Mouse (Mus musculus): ENCODE results near the gene Tcam1. TPM values are rescaled to one million over a fixed set of nuclear protein-coding genes. Genes with fewer than 3 reads are reported as not detected.

Gene Tcam1
- total RNA-seq, 2 experiments from 2014 or later = not detected

DNA sequence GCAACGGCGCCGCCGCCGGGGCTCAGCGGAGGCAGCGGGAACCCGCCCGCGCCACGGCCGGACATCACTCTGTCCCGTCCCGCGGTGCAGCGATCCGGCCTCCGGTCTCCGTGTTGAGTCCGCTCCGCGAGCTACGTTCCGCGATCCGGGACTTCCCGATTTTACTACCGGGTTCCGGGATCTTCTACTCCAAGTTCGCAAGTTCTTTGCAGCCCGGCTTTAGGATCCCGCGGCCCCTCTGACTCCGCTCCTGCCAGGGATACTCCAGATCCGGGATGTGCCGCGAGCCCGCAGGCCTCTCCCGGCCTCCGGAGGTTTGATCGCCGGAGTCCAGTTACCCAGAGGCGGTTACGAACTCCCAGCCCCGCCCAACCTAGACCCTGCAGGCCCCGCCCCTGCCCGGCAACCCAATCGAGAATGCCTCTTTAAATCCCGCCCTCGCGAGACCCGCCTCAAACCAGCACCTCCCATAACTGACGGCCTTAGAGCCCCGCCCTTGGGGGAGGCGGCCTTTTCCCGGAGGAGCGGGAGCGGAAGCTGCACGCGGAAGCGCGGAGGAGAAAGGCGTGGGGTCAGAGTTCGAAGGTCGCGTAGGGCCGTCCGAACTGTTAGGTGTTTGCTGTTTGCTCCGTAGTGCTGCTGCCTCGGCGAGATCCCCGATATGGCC is 3.7 kb upstream of the Tcam1 start, which contains the start of gene Smarcd2:
Gene Smarcd2 (minus strand): TSS at position 329 of the 667 bp plus-strand sequence.
- ATAC-seq (replicated peaks; ENCODE audit: low FRiP score, poor library complexity, severe bottlenecking) = peak; percentile 88

DNA sequence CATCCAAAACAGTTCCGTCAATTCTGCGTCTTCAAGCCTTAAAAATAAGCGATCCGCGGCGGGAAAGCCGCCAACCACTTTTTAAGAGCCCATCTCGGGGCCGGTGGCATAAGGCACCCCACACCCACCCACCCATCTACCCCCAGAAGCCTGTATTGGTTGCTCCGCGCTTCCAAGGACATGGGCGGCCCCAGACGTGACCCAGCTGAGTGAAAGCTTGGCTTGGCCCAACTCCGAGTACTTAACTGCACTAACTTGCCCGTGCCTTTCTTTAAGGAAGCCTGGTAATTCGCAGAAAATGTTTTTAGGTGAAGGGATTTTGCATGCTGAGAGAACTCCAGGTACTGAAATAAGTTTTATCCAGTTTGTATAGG is 3.2 kb upstream of the Tcam1 start:
- ATAC-seq (replicated peaks; ENCODE audit: low FRiP score, poor library complexity, severe bottlenecking) = no peak

DNA sequence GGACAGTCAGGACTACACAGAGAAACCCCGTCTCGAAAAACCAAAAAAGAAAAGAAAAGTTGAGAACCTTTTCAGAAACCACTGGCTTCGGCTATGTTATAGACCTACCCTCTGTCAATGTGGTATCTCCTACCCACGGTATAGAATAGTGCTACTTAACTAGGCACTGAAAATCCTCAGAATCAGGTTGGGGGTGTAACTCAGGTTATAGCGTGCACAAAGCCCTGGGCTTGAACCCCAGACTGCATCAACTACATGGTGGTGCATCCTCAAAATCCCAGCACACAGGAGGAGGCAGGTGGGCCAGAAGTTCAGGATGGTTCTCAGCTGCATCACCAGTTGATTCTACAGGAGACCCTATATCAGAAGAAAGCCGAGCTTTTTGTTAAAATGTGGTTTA is 2.7 kb upstream of the Tcam1 start:
- no peak for ATAC-seq (replicated peaks; ENCODE audit: low FRiP score, poor library complexity, severe bottlenecking)

DNA sequence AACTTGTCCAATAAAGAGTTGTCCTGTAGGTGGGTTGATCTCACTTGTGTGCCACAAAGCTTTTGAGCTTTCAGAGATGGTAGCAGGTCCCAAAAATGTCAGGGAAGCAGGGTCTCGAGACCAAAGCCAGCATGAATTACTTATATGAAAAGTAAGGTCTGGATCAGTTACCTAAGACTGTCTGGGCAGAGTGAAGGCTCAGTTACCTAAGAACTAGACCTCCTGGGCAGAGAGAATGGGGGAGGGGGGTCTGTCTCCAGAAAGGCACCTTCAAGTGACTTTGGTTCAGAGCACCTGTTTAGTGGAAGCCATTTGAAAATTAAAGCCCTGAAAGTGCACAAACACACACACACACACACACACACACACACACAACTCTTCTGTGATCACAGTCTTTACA is 2.1 kb upstream of the Tcam1 start:
- no peak for ATAC-seq (replicated peaks; ENCODE audit: low FRiP score, poor library complexity, severe bottlenecking)

DNA sequence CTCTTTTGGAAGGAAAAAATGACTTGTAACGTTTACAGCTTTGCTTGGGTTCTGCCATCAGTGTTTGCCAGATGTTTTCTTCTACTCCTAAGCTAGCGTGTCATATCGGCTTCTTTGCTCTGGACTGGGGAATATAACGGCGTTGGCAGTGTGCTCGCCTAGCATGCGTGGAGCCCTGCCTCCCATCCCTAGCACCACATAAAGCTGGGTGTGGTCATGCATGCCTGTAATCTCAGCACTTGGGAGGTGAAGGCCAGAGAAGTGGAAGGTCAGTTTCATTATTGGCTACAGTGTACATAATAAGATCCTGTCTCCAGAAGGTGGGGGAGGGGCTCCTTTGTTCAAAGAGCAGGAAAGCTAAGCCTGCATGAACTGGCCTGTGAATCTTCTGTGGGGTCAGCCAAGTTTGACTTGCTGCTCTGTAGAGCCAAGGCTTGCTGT is 1.5 kb upstream of the Tcam1 start:
- ATAC-seq (replicated peaks; ENCODE audit: low FRiP score, poor library complexity, severe bottlenecking) = no peak

DNA sequence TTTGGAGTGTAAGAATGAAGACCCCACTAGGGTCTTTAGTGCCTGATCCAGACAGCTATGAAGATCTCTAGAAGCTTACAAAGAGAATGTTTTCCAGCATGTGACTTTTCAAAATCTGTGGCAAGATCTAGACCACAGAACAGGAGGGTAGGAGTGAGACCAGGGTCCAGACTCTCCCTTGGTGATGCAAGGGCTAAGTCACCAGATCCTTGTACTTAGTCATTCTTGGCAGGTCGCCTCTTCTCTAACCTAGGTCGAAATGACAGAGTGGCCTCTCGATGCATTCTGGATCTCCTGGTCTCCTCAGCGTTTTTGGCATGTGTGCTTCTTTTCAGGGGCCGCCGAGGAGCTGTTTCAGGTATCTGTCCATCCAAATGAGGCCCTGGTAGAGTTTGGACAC is 6.0 kb downstream of the Tcam1 start:
- ATAC-seq (replicated peaks; ENCODE audit: low FRiP score, poor library complexity, severe bottlenecking) = no peak

DNA sequence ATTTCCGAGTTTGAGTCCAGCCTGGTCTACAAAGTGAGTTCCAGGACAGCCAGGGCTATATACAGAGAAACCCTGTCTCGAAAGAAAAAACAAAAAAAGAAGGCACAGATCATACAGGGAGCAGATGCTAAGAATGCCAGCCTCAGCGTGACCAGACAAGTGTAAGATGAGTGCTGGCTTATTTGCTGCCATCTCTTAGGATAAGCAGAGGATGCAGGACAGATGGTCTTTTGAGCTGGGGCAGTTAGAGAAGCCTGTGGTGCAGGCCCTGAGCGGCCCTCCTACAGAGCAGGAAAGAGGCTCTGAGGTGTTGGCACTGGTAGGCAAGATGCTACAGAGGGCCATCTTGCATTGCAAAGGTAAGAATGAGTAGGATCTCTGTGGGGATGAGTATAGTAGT is 6.9 kb downstream of the Tcam1 start:
- ATAC-seq (replicated peaks; ENCODE audit: low FRiP score, poor library complexity, severe bottlenecking) = no peak

DNA sequence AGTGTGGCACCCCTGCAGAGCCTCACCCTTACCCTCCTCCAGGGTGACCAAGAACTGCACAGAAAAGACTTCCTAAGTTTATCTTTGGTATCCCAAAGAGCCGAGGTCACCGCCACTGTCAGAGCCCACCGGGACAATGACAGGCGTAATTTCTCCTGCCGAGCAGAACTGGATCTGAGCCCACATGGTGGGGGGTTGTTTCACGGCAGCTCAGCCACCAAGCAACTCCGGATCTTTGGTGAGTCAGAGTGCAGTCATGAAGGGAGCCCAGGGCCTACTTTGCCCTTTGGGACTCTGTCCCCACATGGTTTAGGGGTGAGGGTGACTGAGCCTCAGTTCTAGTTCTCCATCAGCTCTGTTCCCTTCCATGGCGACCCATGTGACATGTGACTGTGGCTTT is 7.7 kb downstream of the Tcam1 start:
- ATAC-seq (replicated peaks; ENCODE audit: low FRiP score, poor library complexity, severe bottlenecking) = no peak

DNA sequence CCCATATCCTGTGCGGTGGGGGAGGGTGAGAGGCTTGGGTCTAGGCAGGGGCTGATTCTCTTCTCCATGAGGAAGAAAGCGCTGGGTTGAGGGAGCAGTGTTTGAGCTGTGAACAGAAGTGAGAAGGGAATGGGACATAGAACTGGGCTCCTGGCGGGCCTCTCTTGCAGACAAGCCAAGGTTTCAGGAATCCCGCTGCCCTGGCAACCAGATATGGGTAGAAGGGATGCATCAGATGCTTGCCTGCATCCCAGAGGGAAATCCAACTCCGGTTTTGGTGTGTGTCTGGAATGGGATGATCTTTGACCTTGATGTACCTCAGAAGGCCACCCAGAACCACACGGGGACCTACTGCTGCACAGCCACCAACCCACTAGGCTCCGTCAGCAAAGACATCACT is 9.7 kb downstream of the Tcam1 start:
- ATAC-seq (replicated peaks; ENCODE audit: low FRiP score, poor library complexity, severe bottlenecking) = no peak

DNA sequence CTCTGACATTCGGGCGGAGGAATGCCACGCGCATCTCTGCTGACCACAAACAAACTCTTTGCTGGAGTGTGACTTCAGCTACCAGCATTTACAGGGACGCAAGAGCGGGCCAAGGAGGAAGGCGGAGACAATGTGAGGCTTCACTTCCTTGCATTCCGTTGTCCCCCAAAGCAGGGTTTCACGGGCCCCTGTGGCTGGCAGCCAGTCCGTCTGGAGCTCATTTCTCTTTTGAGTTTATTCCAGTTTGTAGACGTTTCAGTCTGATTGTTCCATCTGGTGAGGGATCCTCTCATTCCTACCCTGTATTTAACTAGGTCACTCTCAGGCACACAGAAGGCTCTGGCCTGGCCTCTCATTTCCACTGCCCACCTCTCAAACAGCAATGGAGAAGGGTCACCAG is 10.5 kb downstream of the Tcam1 start:
- ATAC-seq (replicated peaks; ENCODE audit: low FRiP score, poor library complexity, severe bottlenecking) = no peak

DNA sequence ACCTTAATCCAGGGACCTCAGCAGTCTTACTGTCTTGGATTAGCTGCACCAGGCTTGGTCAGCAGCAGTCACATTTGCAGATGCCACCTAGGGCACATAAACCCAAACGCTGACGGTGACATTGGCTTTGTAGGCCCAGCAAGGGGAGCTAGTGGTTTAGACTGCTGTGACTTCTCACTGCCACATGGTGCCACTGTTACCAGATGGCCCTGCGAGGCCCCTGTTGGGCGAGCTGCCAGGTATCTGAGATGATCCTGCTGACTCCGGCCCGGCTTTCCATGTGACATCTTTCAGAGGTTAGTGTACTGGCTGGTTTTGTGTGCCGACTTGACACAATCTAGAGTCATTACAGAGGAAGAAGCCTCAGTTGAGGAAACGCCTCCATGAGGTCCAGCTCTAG is 12.9 kb downstream of the Tcam1 start:
- ATAC-seq (replicated peaks; ENCODE audit: low FRiP score, poor library complexity, severe bottlenecking) = 0 out of 2 replicates have a peak, but pooled peaks have one; percentile 54

DNA sequence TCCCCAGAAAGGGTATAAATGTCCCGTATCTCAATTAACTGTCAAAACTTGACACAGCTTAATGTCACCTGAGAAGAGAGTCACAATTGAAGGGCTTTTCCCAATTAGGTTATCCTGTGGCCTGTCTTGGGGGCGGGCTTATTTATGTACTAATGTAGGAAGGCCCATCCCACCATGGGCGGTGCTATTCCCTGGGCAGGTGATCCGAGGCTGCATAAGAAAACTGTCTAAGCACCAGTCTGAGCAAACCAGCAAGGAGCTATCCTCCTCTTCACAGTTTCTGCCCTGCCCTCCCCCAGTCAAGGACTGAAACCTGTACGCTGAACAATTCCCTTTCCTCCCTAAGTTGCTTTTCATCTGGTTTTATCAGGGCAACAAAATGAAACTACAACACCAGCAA is 13.9 kb downstream of the Tcam1 start:
- ATAC-seq (replicated peaks; ENCODE audit: low FRiP score, poor library complexity, severe bottlenecking) = no peak

DNA sequence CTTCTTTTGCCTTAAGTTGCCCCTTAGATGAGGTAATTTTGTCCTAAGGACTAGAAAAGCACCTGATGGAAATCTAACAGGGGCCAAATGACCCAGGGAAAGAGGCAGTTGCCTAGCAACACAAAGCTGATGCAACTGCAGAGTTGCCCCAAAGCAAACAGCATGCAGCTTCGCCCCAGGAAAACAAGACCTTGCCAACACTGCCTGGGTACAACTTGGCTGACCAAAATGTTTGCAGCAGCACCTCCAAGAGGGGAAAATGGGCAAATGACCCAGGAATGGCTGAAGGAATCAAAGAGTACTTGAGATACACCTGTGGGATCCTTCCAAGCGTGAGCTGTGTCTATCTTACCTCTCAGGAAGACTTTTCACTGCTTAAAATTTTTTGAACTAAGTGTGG is 15.4 kb downstream of the Tcam1 start:
- ATAC-seq (replicated peaks; ENCODE audit: low FRiP score, poor library complexity, severe bottlenecking) = no peak

DNA sequence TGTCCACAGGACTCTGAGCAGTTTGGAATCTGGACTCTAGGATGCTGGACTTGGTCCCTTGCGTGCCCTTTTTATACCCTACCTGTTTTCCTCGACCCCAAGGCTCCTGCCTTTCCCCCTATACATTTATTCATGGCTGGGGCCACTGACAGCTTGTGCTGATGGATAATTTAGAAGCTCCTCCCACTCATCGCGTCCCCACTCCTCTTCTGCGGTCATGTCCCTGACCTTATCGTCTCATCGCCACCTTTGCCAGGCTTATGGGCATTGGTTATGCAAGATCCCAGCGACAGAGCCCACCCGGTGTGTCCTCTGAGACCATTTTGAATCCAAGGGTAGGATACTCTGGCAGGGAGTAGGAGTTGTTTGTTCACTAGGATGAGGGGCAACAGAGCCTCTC is 25.3 kb downstream of the Tcam1 start, which contains the start of gene Gh:
Gene Gh (minus strand): TSS at position 101 of the 400 bp plus-strand sequence.
- no peak for ATAC-seq (replicated peaks; ENCODE audit: low FRiP score, poor library complexity, severe bottlenecking)

DNA sequence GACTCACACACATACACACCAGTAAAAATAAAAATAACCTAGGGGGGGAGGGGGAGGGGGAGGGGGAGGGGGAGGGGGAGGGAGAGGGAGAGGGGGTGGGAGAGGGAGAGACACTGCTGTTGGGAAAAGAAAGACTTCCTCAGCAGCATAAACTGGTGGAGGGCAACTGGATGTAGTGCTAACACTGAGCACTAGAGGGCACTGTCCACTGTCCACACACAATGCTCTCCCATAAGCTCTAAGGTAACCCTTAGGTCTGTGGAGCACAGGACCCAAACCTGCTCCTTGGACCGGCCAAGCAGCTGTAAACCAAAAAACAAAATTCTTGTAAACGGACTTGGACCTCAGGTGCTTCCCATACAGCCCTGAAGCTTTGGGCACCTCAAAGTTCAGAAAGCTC is 26.2 kb downstream of the Tcam1 start:
- peak; percentile 78 for ATAC-seq (replicated peaks; ENCODE audit: low FRiP score, poor library complexity, severe bottlenecking)

DNA sequence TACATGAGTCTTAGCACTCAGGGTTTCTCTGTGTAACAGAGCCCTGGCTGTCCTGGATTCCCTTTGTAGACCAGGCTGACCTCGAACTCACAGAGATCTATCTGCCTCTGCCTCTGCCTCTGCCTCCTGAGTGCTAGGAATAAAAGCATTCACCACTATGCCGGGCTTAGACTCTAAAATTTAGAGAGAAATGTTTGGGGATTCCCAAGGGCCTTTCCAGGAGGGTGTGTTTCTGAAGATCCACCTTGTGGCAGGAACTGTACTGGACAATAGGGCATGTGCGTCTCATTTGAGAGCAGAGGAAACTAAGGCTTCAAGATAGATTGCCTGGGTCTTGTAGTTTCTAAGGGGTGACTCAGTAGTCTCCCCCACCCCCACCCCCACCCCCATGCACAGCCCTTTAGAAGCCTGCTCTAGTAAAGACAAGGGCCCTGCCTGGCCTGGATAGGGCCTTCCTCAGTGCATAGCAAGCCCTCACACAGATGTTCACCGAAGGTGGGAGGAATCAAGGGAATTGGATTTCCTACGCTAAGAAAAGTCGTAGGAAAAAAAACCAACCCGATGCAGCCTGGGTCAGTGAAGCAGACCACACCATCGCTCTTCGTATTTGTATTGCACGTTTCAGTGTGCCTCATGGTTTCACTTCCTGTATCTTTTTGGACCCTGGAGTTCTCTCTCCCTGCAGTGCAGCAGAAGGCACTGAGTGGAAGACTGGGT is 29.0 kb downstream of the Tcam1 start:
- ATAC-seq (replicated peaks; ENCODE audit: low FRiP score, poor library complexity, severe bottlenecking) = no peak

DNA sequence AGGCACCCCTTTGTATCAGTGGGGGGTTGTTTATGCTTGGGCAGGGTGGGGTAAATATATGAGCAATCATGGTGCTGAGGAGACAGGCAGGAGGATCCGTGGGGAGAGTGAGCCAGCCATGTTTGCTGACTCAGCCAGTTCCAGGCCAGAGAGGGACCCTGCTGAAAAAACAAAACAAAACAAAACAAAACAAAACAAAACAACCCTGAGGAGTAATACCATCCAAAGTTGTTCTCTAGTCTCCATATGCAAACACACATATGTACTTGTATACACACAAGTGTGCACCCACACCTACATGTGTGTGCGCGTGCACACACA is 29.6 kb downstream of the Tcam1 start:
- ATAC-seq (replicated peaks; ENCODE audit: low FRiP score, poor library complexity, severe bottlenecking) = no peak

DNA sequence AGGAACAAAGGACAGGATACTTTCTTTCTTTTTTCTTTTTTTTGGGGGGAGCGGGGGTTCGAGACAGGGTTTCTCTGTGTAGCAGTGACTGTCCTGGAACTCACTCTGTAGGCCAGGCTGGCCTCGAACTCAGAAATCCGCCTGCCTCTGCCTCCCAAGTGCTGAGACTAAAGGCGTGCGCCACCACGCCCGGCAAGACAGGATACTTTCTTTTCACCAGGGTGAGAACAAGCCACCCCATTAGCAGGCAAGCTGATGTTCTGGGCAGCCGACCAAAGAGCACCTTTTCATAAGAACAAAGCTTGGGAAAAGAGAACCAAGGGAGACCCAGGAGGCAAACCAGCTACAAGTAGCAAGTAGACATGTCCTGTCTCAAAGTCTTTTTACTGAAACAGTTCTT is 30.3 kb downstream of the Tcam1 start:
- ATAC-seq (replicated peaks; ENCODE audit: low FRiP score, poor library complexity, severe bottlenecking) = no peak

DNA sequence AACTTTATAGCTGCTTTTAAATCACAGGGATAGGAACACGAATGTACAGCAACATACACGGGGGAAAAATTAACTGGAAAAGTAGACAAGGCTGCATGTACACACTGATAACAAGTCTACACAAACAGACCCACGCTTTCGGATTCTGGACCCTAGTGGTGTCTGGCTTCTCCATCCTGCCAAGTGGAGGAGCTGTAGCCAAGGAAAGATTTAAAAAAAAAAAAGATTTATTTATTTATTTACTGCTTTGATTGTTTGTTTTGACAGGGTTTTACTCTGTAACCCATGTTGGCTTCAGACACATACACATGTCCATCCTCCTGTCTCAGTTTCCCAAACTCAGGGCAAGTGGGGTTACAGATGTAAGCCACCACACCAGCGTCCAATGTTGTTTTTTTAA is 31.0 kb downstream of the Tcam1 start:
- no peak for ATAC-seq (replicated peaks; ENCODE audit: low FRiP score, poor library complexity, severe bottlenecking)

DNA sequence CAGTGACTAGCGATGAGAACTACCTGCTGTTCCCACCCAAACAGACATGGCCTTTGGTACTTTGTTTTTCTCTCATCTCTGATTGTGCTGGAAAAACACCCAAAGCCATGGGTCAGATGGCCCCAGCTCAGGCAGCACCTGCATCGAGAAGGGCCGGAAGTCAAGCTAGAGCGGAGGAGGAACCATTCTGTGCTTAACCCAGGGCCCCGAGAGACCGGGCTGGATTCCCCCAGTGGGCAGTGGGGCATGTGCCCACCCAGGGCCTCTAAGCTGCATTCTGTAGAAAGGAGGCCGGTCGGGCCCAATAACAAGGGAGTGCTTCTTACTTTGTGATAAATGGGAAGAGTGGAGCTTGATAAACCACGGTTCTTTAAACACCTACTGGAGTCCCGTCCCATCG is 31.7 kb downstream of the Tcam1 start:
- ATAC-seq (replicated peaks; ENCODE audit: low FRiP score, poor library complexity, severe bottlenecking) = no peak

DNA sequence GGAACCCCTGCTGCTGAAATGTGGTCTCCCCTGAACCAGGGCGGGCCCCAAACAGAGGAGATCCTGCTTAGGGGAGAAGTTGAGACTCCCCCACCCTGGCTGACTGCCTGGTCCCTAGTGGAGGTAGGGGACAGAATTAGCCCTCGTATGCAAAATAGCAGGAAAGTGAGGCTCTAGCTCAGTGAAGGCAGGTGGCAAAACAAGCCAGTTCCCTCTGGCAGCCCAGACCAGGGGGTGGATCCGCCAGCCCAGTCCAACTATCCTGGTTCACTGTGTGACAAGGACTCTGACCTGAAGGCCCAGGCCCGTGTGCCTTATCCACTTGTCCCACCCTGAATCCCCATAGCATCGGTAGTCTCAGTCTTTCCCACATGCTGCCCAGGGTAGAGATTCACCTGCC is 33.7 kb downstream of the Tcam1 start:
- ATAC-seq (replicated peaks; ENCODE audit: low FRiP score, poor library complexity, severe bottlenecking) = no peak

DNA sequence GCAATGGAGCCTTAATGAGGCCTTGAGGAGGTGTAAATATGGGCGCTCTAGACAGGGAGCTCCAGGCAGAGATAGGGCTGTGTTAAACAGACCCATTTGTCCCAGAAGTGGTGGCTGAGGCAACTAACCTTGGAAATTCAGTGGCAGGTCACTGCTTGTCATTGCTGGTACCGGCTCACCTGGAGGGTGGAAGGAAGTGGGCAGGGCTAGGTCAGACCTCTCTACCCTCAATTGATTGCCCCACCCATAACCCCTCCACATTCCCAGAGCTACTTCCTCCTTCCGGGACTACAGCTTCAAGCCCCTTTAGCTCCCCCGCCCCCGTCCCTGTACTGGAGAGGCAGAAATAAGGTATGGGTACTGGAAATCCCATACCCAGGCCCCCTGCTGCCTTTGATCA is 37.1 kb downstream of the Tcam1 start:
- ATAC-seq (replicated peaks; ENCODE audit: low FRiP score, poor library complexity, severe bottlenecking) = no peak
